Mouse (Mus musculus): ENCODE results near the gene Tulp2. TPM values are rescaled to one million over a fixed set of nuclear protein-coding genes. Genes with fewer than 3 reads are reported as not detected.

The Tulp2 gene
- total and polyA plus RNA-seq, 3 experiments: 1.1 to 1.2 TPM; not detected in 1

GRCm38 (mm10) chr7:45451344-45451982 lies 30.2 kb upstream of the Tulp2 start:
- Histone ChIP-seq H3K9ac (ENCODE audit: control insufficient read depth, low read depth, low read length, poor library complexity, severe bottlenecking) (no peak overlapping the region), H3K4me3 (ENCODE audit: control insufficient read depth in 1 of 2, insufficient read depth in 1 of 2, low read depth in 2 of 2, low read length in 2 of 2) (no peak overlapping the region), H3K79me2 (ENCODE audit: control insufficient read depth, insufficient read depth, low read length, poor library complexity) (no peaks in the 10 kb centered on the region), H3K36me3 (ENCODE audit: control insufficient read depth in 1 of 2, insufficient read depth in 2 of 2, low read length in 2 of 2) (peaks cover 0 to 3% of the 10 kb centered on the region in 2 experiments; a peak in 1 of 4 replicates), H3K9me3 (replicated peaks; ENCODE audit: insufficient read depth, low read length) (no peaks in the 10 kb centered on the region), H3K27me3 (ENCODE audit: control insufficient read depth in 1 of 2, insufficient read depth in 2 of 2, low read length in 2 of 2) (no peaks in the 10 kb centered on the region), H3K27ac (ENCODE audit: control insufficient read depth, low read depth, low read length) (no peak overlapping the region), H3K4me1 (ENCODE audit: control insufficient read depth in 1 of 2, insufficient read depth in 2 of 2, low read length in 2 of 2) (0 out of 4 replicates have a peak, but pooled peaks cover 0 to under 1% of the 10 kb centered on the region in 2 experiments)
- DNase-seq (ENCODE audit: low read depth, low spot score): peak; percentile 85
- TF ChIP-seq ETS1 (IDR thresholded peaks at IDR 0.05; ENCODE audit: low read depth, low read length) (no peak), JUND (IDR thresholded peaks at IDR 0.05; ENCODE audit: low read depth, low read length) (no peak), SIN3A (IDR thresholded peaks at IDR 0.05; ENCODE audit: low read length) (peak; percentile 30; the same call in 1 of the 2 replicates), POLR2AphosphoS2 (IDR thresholded peaks at IDR 0.05; ENCODE audit: low read length) (no peak), RAD21 (IDR thresholded peaks at IDR 0.05; ENCODE audit: low read depth, low read length) (peak; percentile 70), MAZ (IDR thresholded peaks at IDR 0.05; ENCODE audit: low read depth, low read length) (0 out of 2 replicates have a peak, but pooled peaks have one; percentile 50), USF1 (IDR thresholded peaks at IDR 0.05; ENCODE audit: low read depth, low read length) (no peak), SMC3 (IDR thresholded peaks at IDR 0.05; ENCODE audit: low read depth, low read length) (peak; percentile 91), UBTF (IDR thresholded peaks at IDR 0.05; ENCODE audit: borderline replicate concordance, insufficient read depth, low read depth, low read length) (no peak), MAFK (IDR thresholded peaks at IDR 0.05; ENCODE audit: borderline replicate concordance, low read depth, low read length) (no peak), ZC3H11A (IDR thresholded peaks at IDR 0.05; ENCODE audit: low read depth, low read length) (peak; percentile 70), MAX (IDR thresholded peaks at IDR 0.05; ENCODE audit: low read length) (no peak), CTCF (IDR thresholded peaks at IDR 0.05 in 2 of 3, conservative IDR thresholded peaks at IDR 0.05 in 1 of 3; ENCODE audit: control insufficient read depth in 1 of 3, insufficient read depth in 1 of 3, low read depth in 2 of 3, low read length in 3 of 3, poor library complexity in 1 of 3, severe bottlenecking in 1 of 3) (peak; percentile 90 to 92 (median 91))

GRCm38 (mm10) chr7:45454971-45455370 lies 26.7 kb upstream of the Tulp2 start:
- TF ChIP-seq POLR2AphosphoS2 (IDR thresholded peaks at IDR 0.05; ENCODE audit: low read length) (no peak), POLR2A (IDR thresholded peaks at IDR 0.05; ENCODE audit: control insufficient read depth in 1 of 2, insufficient read depth in 1 of 2, low read depth in 1 of 2, low read length in 2 of 2, poor library complexity in 1 of 2) (no peak), CTCF (IDR thresholded peaks at IDR 0.05 in 2 of 3, conservative IDR thresholded peaks at IDR 0.05 in 1 of 3; ENCODE audit: control insufficient read depth in 1 of 3, insufficient read depth in 1 of 3, low read depth in 2 of 3, low read length in 3 of 3, poor library complexity in 1 of 3, severe bottlenecking in 1 of 3) (no peak), ZNF384 (IDR thresholded peaks at IDR 0.05; ENCODE audit: low read depth, low read length) (no peak), TBP (IDR thresholded peaks at IDR 0.05; ENCODE audit: low read depth, low read length) (no peak), CHD1 (IDR thresholded peaks at IDR 0.05; ENCODE audit: low read depth, low read length) (no peak)
- no peak overlapping the region for H3K4me3 ChIP-seq (ENCODE audit: control insufficient read depth in 1 of 2, insufficient read depth in 1 of 2, low read depth in 2 of 2, low read length in 2 of 2)
- peaks cover 8 to 10% of the 10 kb centered on the region in 2 experiments for H3K36me3 ChIP-seq (ENCODE audit: control insufficient read depth in 1 of 2, insufficient read depth in 2 of 2, low read length in 2 of 2)

More at GRCm38 (mm10) chr7:45454971-45455370, 26.7 kb upstream of the Tulp2 start:
- no peak overlapping the region for H3K27ac ChIP-seq (ENCODE audit: control insufficient read depth, low read depth, low read length)
- peaks cover 0 to 13% of the 10 kb centered on the region in 2 experiments; a peak in 3 of 4 replicates for H3K4me1 ChIP-seq (ENCODE audit: control insufficient read depth in 1 of 2, insufficient read depth in 2 of 2, low read length in 2 of 2)
- H3K9ac ChIP-seq (ENCODE audit: control insufficient read depth, low read depth, low read length, poor library complexity, severe bottlenecking): no peak overlapping the region
- DNase-seq (ENCODE audit: low read depth, low spot score): no peak
- peaks cover 19% of the 10 kb centered on the region for H3K79me2 ChIP-seq (ENCODE audit: control insufficient read depth, insufficient read depth, low read length, poor library complexity)
- H3K9me3 ChIP-seq (replicated peaks; ENCODE audit: insufficient read depth, low read length): no peaks in the 10 kb centered on the region
- no peaks in the 10 kb centered on the region for H3K27me3 ChIP-seq (ENCODE audit: control insufficient read depth in 1 of 2, insufficient read depth in 2 of 2, low read length in 2 of 2)

Data from MEL (cell line).